In the genomic region with DNA sequence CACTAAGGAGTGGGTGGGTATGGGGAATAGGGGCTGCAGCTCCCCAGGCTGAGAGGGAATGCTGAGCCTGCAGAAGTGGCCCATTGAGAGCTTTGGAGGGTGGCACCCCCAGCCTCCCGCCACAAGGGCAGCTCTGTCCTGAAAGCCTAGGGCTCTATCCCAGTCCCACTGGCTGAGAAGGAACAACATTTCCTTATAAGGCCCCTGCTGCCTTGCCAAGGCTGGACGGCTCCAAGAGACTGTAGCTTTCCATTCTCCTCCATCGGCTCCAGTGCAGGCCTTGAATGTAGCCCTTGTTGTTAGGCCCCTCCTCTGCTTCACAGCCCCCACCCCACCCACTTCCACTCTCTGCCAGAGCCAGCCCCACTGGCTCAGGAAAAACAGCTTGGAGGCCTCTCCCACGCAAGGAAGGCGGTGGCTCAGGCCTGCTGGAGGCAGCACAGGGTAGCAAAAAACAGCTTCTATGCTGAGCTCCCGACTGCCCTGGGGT, we compare ENCODE assay signal across 8 mouse cellular contexts.
A peak's percentile ranks its signal among the peaks of the same experiment; 100 is the strongest.
DNase-seq lines count a peak whose midpoint lies in the region; ATAC-seq and TF ChIP-seq lines count a peak whose summit lies in the region.

No protein-coding gene starts in this region.

- no peaks in the 10 kb centered on the region for H3K9me3 ChIP-seq in hindbrain, embryonic 11.5 days (ENCODE audit: control insufficient read depth, low read length)

- peak; percentile 48 for DNase-seq in ZHBTc4 (ENCODE audit: low read depth, low spot score)
- peak; percentile 78 to 86 for DNase-seq in frontal cortex, postnatal 36 days (ENCODE audit: low spot score in 2 of 2)
- DNase-seq in hindbrain, embryonic 11.5 days (ENCODE audit: low spot score): peak; percentile 15
- peak; percentile 71 for DNase-seq in layer of hippocampus, adult 9-10 months (ENCODE audit: low spot score)
- peak; percentile 56 for DNase-seq in lung, adult 2 months
- peak; percentile 87 for DNase-seq in ovary, postnatal 36 days (ENCODE audit: low spot score)

- 24% methylated on average over 6 of the region's 6 CpGs for WGBS in hindbrain, embryonic 11.5 days
- 19% methylated on average over 6 of the region's 6 CpGs for WGBS in lung, adult 2 months

- no peaks in the 10 kb centered on the region for H3K27me3 ChIP-seq in hindbrain, embryonic 11.5 days (ENCODE audit: control insufficient read depth, insufficient read depth, low read length)

- no peak for TF ChIP-seq POLR2A in cortical plate, adult 2 months (IDR thresholded peaks at IDR 0.05; ENCODE audit: extremely low read depth, insufficient read depth, low read length)
- TF ChIP-seq POLR2A in lung, adult 2 months (IDR thresholded peaks at IDR 0.05; ENCODE audit: borderline replicate concordance, extremely low read depth, low read depth, low read length): 0 out of 2 replicates have a peak, but pooled peaks have one; percentile 0

- no peak overlapping the region for H3K4me3 ChIP-seq in cortical plate, adult 2 months (ENCODE audit: insufficient read depth, low read length)
- no peak overlapping the region for H3K4me3 ChIP-seq in hindbrain, embryonic 11.5 days (ENCODE audit: low read depth, low read length)
- H3K4me3 ChIP-seq in lung, adult 2 months (replicated peaks; ENCODE audit: extremely low read depth, low read depth, low read length): no peak overlapping the region

- H3K36me3 ChIP-seq in hindbrain, embryonic 11.5 days (ENCODE audit: control insufficient read depth, insufficient read depth, low read length): no peaks in the 10 kb centered on the region

- H3K27ac ChIP-seq in cortical plate, adult 2 months (ENCODE audit: insufficient read depth, low read length): no peak overlapping the region; the same call in 1 of the 2 replicates
- H3K27ac ChIP-seq in hindbrain, embryonic 11.5 days (ENCODE audit: low read depth, low read length): no peak overlapping the region

- peak; percentile 59 for ATAC-seq in hindbrain, embryonic 11.5 days (ENCODE audit: low FRiP score)
- ATAC-seq in inflammation-experienced regulatory T-cells, adult 6 months: no peak

- H3K4me1 ChIP-seq in cortical plate, adult 2 months (ENCODE audit: control insufficient read depth, insufficient read depth, low read length): 0 out of 2 replicates have a peak, but pooled peaks cover 1% of the 10 kb centered on the region
- no peaks in the 10 kb centered on the region for H3K4me1 ChIP-seq in hindbrain, embryonic 11.5 days (replicated peaks; ENCODE audit: control insufficient read depth, insufficient read depth, low read length)
- no peaks in the 10 kb centered on the region; the same call in 1 of the 2 replicates for H3K4me1 ChIP-seq in lung, adult 2 months (ENCODE audit: control insufficient read depth, insufficient read depth, low read length)

- peak; percentile 53 for TF ChIP-seq CTCF in cortical plate, adult 2 months (IDR thresholded peaks at IDR 0.05; ENCODE audit: extremely low read depth, insufficient read depth, low read length)
- TF ChIP-seq CTCF in lung, adult 2 months (IDR thresholded peaks at IDR 0.05; ENCODE audit: insufficient read depth, low read length): peak; percentile 52; the same call in 1 of the 2 replicates

- no peak overlapping the region for H3K9ac ChIP-seq in hindbrain, embryonic 11.5 days (ENCODE audit: low read depth, low read length)

- H3K4me2 ChIP-seq in hindbrain, embryonic 11.5 days (replicated peaks; ENCODE audit: low read depth, low read length): no peak overlapping the region

Comparison
In these comparisons a context has a peak if more than half of its experiments do, and no peak if none do; other contexts are left out.
1. DNase-seq: peak in every context shown above with its lines; median percentile 87 in ovary, postnatal 36 days; 82 in frontal cortex, postnatal 36 days; 71 in layer of hippocampus, adult 9-10 months; 56 in lung, adult 2 months; 48 in ZHBTc4; 15 in hindbrain, embryonic 11.5 days.